Mouse (Mus musculus) lung, postnatal 10 days (tissue): ENCODE measurements around the gene Slc38a9.

Experiments
- DNase-seq: peaks from one replicate; pipeline ENCODE4 v3.0.0; 2021

Slc38a9 gene

GRCm38 (mm10) chr13:112771447-112772208, 111.1 kb downstream of the Slc38a9 start:
- peak; percentile 58 for DNase-seq

GRCm38 (mm10) chr13:112772252-112772651, 111.7 kb downstream of the Slc38a9 start:
- DNase-seq = no peak

GRCm38 (mm10) chr13:112772861-112773260, 112.3 kb downstream of the Slc38a9 start:
- no peak for DNase-seq

- no peak for DNase-seq
Observed at GRCm38 (mm10) chr13:112773991-112774675, 113.6 kb downstream of the Slc38a9 start.

- DNase-seq = no peak
Observed at GRCm38 (mm10) chr13:112775856-112776255, 115.3 kb downstream of the Slc38a9 start.

GRCm38 (mm10) chr13:112778407-112778806, 117.9 kb downstream of the Slc38a9 start:
- no peak for DNase-seq

- DNase-seq = no peak
Observed at GRCm38 (mm10) chr13:112785305-112785704, 124.8 kb downstream of the Slc38a9 start.

GRCm38 (mm10) chr13:112786142-112786541, 125.6 kb downstream of the Slc38a9 start:
- DNase-seq = no peak

GRCm38 (mm10) chr13:112786942-112787533, 126.5 kb downstream of the Slc38a9 start:
- DNase-seq = no peak
